Comparison of ENCODE assay signal across 9 mouse cellular contexts in genomic region chr10:81229735-81230437, GRCm38 (mm10). TPM values are rescaled to one million over a fixed set of nuclear protein-coding genes. Genes with fewer than 3 reads are reported as not detected.
DNase-seq lines count a peak whose midpoint lies in the region; ATAC-seq and TF ChIP-seq lines count a peak whose summit lies in the region.
"Had no signal": no experiment of that assay in that cellular context is flagged by ENCODE, and none has a peak within 500 bp of the region (broad histone marks: within the 10 kb centered on the region; RNA-seq: fewer than 3 reads in every experiment).

No protein-coding gene starts in this region.

- no peak for DNase-seq in heart, postnatal 0 days (ENCODE audit: low spot score)
- no peak for DNase-seq in heart, adult 18-20 months
- peak; percentile 64 for DNase-seq in R1 (ENCODE audit: low read depth, low spot score)
- peak; percentile 37 for DNase-seq in forebrain, embryonic 14.5 days (ENCODE audit: low spot score)
- DNase-seq in urinary bladder, postnatal 14 days (ENCODE audit: low spot score), result no peak
- DNase-seq in urinary bladder, postnatal 10 days (ENCODE audit: low spot score), result no peak
- no peak for DNase-seq in adrenal gland, adult 2 months
- DNase-seq: kidney, postnatal 10 days had no signal

- peaks cover 13% of the 10 kb centered on the region for H3K4me1 ChIP-seq in heart, postnatal 0 days (ENCODE audit: control insufficient read depth, insufficient read depth)
- peaks cover 17% of the 10 kb centered on the region; the same call in 1 of the 2 replicates for H3K4me1 ChIP-seq in forebrain, embryonic 14.5 days (ENCODE audit: control insufficient read depth, insufficient read depth, low read length)
- H3K4me1 ChIP-seq in midbrain, embryonic 16.5 days (ENCODE audit: control insufficient read depth, insufficient read depth, low read length), result peaks cover 34% of the 10 kb centered on the region

- no peak overlapping the region for H3K27ac ChIP-seq in heart, postnatal 0 days (ENCODE audit: low read depth)
- H3K27ac ChIP-seq in forebrain, embryonic 14.5 days (ENCODE audit: low read depth, low read length), result peak overlapping the region; percentile 92
- H3K27ac ChIP-seq in midbrain, embryonic 16.5 days (ENCODE audit: low read length), result peak overlapping the region; percentile 90

- peak overlapping the region; percentile 2; the same call in 1 of the 2 replicates for H3K4me3 ChIP-seq in heart, postnatal 0 days (ENCODE audit: low read depth, low read length)
- peak overlapping the region; percentile 64 for H3K4me3 ChIP-seq in forebrain, embryonic 14.5 days (ENCODE audit: low read depth, low read length)
- peak overlapping the region; percentile 60 for H3K4me3 ChIP-seq in midbrain, embryonic 16.5 days (ENCODE audit: low read depth, low read length)

- WGBS in heart, postnatal 0 days, result 10% methylated on average over 20 of the region's 20 CpGs
- WGBS in forebrain, embryonic 14.5 days, result 12% methylated on average over 20 of the region's 20 CpGs
- WGBS in midbrain, embryonic 16.5 days, result 5% methylated on average over 20 of the region's 20 CpGs

- no peak overlapping the region for H3K9ac ChIP-seq in heart, postnatal 0 days (replicated peaks; ENCODE audit: low read depth, low read length)
- H3K9ac ChIP-seq in forebrain, embryonic 14.5 days (ENCODE audit: low read length), result peak overlapping the region; percentile 91
- H3K9ac ChIP-seq in midbrain, embryonic 16.5 days (ENCODE audit: low read depth, low read length), result peak overlapping the region; percentile 88

- no peak for ATAC-seq in heart, postnatal 0 days (ENCODE audit: insufficient read depth, low read depth)
- ATAC-seq in forebrain, embryonic 14.5 days, result peak; percentile 14; the same call in 1 of the 2 replicates
- peak; percentile 38 for ATAC-seq in midbrain, embryonic 16.5 days

- TF ChIP-seq CTCF in heart, postnatal 0 days (IDR thresholded peaks at IDR 0.05; ENCODE audit: low read depth), result no peak

- no peak for TF ChIP-seq EP300 in heart, postnatal 0 days (IDR thresholded peaks at IDR 0.05; ENCODE audit: low read depth)

- H3K36me3 ChIP-seq in heart, postnatal 0 days (replicated peaks; ENCODE audit: control insufficient read depth, insufficient read depth, low read length), result no peaks in the 10 kb centered on the region
- peaks cover 5% of the 10 kb centered on the region; the same call in 1 of the 2 replicates for H3K36me3 ChIP-seq in forebrain, embryonic 14.5 days (ENCODE audit: control insufficient read depth, insufficient read depth, low read length)
- H3K36me3 ChIP-seq in midbrain, embryonic 16.5 days (ENCODE audit: control insufficient read depth, insufficient read depth, low read length), result no peaks in the 10 kb centered on the region

- no peaks in the 10 kb centered on the region for H3K9me3 ChIP-seq in heart, postnatal 0 days (replicated peaks; ENCODE audit: control insufficient read depth, low read length)
- H3K9me3 ChIP-seq in forebrain, embryonic 14.5 days (replicated peaks; ENCODE audit: control insufficient read depth, low read length), result no peaks in the 10 kb centered on the region
- no peaks in the 10 kb centered on the region for H3K9me3 ChIP-seq in midbrain, embryonic 16.5 days (replicated peaks; ENCODE audit: control insufficient read depth, low read length, poor library complexity, severe bottlenecking)

- peak overlapping the region; percentile 26; the same call in 1 of the 2 replicates for H3K4me2 ChIP-seq in heart, postnatal 0 days (ENCODE audit: low read depth, low read length)
- H3K4me2 ChIP-seq in forebrain, embryonic 14.5 days (ENCODE audit: low read length), result peak overlapping the region; percentile 76
- H3K4me2 ChIP-seq in midbrain, embryonic 16.5 days (ENCODE audit: low read length), result peak overlapping the region; percentile 61

- H3K27me3 ChIP-seq in heart, postnatal 0 days (ENCODE audit: control insufficient read depth, insufficient read depth, low read length), result peaks cover 37% of the 10 kb centered on the region
- H3K27me3 ChIP-seq in forebrain, embryonic 14.5 days (replicated peaks; ENCODE audit: control insufficient read depth, insufficient read depth, low read length), result no peaks in the 10 kb centered on the region
- no peaks in the 10 kb centered on the region for H3K27me3 ChIP-seq in midbrain, embryonic 16.5 days (ENCODE audit: control insufficient read depth, insufficient read depth, low read depth, low read length)

RNA-seq across cellular contexts. Expression of gene Atcay, which starts 0.7 kb away (rescaled TPM):
- total RNA-seq in heart, postnatal 0 days (2014; rRNA removed; ENCODE audit: low replicate concordance), result 0.58 TPM in 1 of 2 replicates, not detected in the other
- polyA plus RNA-seq in heart, postnatal 0 days (2015; fragmentation: Nextera tagmentation; extraction: Ambion mirVana), result 0.25 TPM in 2 replicates
- not detected for total RNA-seq in heart, adult 18-20 months (2021)
- 56.6 and 78.4 TPM in 2 replicates for polyA plus RNA-seq in forebrain, embryonic 14.5 days (2014; fragmentation: Nextera tagmentation; extraction: Ambion mirVana)
- 96.8 and 102 TPM in 2 replicates for polyA plus RNA-seq in midbrain, embryonic 16.5 days (2015; fragmentation: Nextera tagmentation; extraction: Ambion mirVana)
- total RNA-seq in adrenal gland, adult 2 months (2021), result 1 to 10 TPM; 2.4 to 3.8 TPM
- polyA plus RNA-seq in adrenal gland, adult 2 months (2012; rRNA removed), result 1.4 and 1.6 TPM in 2 replicates

RNA-seq across cellular contexts. Expression of gene Zfr2, which starts 3.1 kb away (rescaled TPM):
- 7.0 and 10.2 TPM in 2 replicates for total RNA-seq in heart, postnatal 0 days (2014; rRNA removed; ENCODE audit: low replicate concordance)
- polyA plus RNA-seq in heart, postnatal 0 days (2015; fragmentation: Nextera tagmentation; extraction: Ambion mirVana), result 2.2 and 2.6 TPM in 2 replicates
- 1 to 10 TPM; 2.3 to 2.5 TPM for total RNA-seq in heart, adult 18-20 months (2021)
- polyA plus RNA-seq in forebrain, embryonic 14.5 days (2014; fragmentation: Nextera tagmentation; extraction: Ambion mirVana), result 7.5 and 13.4 TPM in 2 replicates
- polyA plus RNA-seq in midbrain, embryonic 16.5 days (2015; fragmentation: Nextera tagmentation; extraction: Ambion mirVana), result 26.5 and 31.0 TPM in 2 replicates
- 10 to 100 TPM; 12.6 to 14.1 TPM for total RNA-seq in adrenal gland, adult 2 months (2021)
- polyA plus RNA-seq in adrenal gland, adult 2 months (2012; rRNA removed), result 38.7 and 47.5 TPM in 2 replicates

RNA-seq across cellular contexts. Expression of gene Matk, which starts 22.8 kb away (rescaled TPM):
- 0.31 and 0.66 TPM in 2 replicates for total RNA-seq in heart, postnatal 0 days (2014; rRNA removed; ENCODE audit: low replicate concordance)
- polyA plus RNA-seq in heart, postnatal 0 days (2015; fragmentation: Nextera tagmentation; extraction: Ambion mirVana), result 0.42 and 0.51 TPM in 2 replicates
- total RNA-seq in heart, adult 18-20 months (2021), result under 1 TPM; 0.42 to 0.87 TPM
- polyA plus RNA-seq in forebrain, embryonic 14.5 days (2014; fragmentation: Nextera tagmentation; extraction: Ambion mirVana), result 12.3 and 17.4 TPM in 2 replicates
- polyA plus RNA-seq in midbrain, embryonic 16.5 days (2015; fragmentation: Nextera tagmentation; extraction: Ambion mirVana), result 43.3 and 67.9 TPM in 2 replicates
- under 1 TPM; 0.69 to 0.73 TPM for total RNA-seq in adrenal gland, adult 2 months (2021)
- 0.86 and 1.0 TPM in 2 replicates for polyA plus RNA-seq in adrenal gland, adult 2 months (2012; rRNA removed)

RNA-seq across cellular contexts. Expression of gene Nmrk2, which starts 28.0 kb away (rescaled TPM):
- total RNA-seq in heart, postnatal 0 days (2014; rRNA removed; ENCODE audit: low replicate concordance), result 30.5 and 35.2 TPM in 2 replicates
- 13.0 and 14.2 TPM in 2 replicates for polyA plus RNA-seq in heart, postnatal 0 days (2015; fragmentation: Nextera tagmentation; extraction: Ambion mirVana)
- 1 to 10 TPM; 7.1 to 8.8 TPM for total RNA-seq in heart, adult 18-20 months (2021)
- polyA plus RNA-seq in forebrain, embryonic 14.5 days (2014; fragmentation: Nextera tagmentation; extraction: Ambion mirVana), result not detected in 2 replicates
- 0.19 TPM in 1 of 2 replicates, not detected in the other for polyA plus RNA-seq in midbrain, embryonic 16.5 days (2015; fragmentation: Nextera tagmentation; extraction: Ambion mirVana)
- total RNA-seq in adrenal gland, adult 2 months (2021), result not detected
- polyA plus RNA-seq in adrenal gland, adult 2 months (2012; rRNA removed), result not detected in 2 replicates

RNA-seq across cellular contexts. Expression of gene Mrpl54, which starts 36.8 kb away (rescaled TPM):
- 272 and 288 TPM in 2 replicates for total RNA-seq in heart, postnatal 0 days (2014; rRNA removed; ENCODE audit: low replicate concordance)
- 264 and 272 TPM in 2 replicates for polyA plus RNA-seq in heart, postnatal 0 days (2015; fragmentation: Nextera tagmentation; extraction: Ambion mirVana)
- total RNA-seq in heart, adult 18-20 months (2021), result 10 to 100 TPM; 85.7 to 89.6 TPM
- polyA plus RNA-seq in forebrain, embryonic 14.5 days (2014; fragmentation: Nextera tagmentation; extraction: Ambion mirVana), result 107 and 136 TPM in 2 replicates
- 128 and 130 TPM in 2 replicates for polyA plus RNA-seq in midbrain, embryonic 16.5 days (2015; fragmentation: Nextera tagmentation; extraction: Ambion mirVana)
- total RNA-seq in adrenal gland, adult 2 months (2021), result 100 to 1,000 TPM; 123 to 131 TPM
- polyA plus RNA-seq in adrenal gland, adult 2 months (2012; rRNA removed), result 193 and 221 TPM in 2 replicates

Comparison
In these comparisons a context has a peak if more than half of its experiments do, and no peak if none do; other contexts are left out.
1. DNase-seq: peak in R1 (single experiment) and forebrain, embryonic 14.5 days (single experiment); none in heart, postnatal 0 days (single experiment), heart, adult 18-20 months (0 of 2), urinary bladder, postnatal 14 days (single experiment), urinary bladder, postnatal 10 days (single experiment) and adrenal gland, adult 2 months (single experiment).
2. H3K4me2 ChIP-seq: peak in every context shown above with its lines; median percentile 76 in forebrain, embryonic 14.5 days; 61 in midbrain, embryonic 16.5 days; 26 in heart, postnatal 0 days.
3. H3K4me3 ChIP-seq: peak in every context shown above with its lines; median percentile 64 in forebrain, embryonic 14.5 days; 60 in midbrain, embryonic 16.5 days; 2 in heart, postnatal 0 days.
4. RNA of gene Atcay, which starts 0.7 kb away (polyA plus RNA-seq): 96.8 to 102 TPM in midbrain, embryonic 16.5 days and 56.6 to 78.4 TPM in forebrain, embryonic 14.5 days; 1.4 to 1.6 TPM in adrenal gland, adult 2 months and 0.25 TPM in heart, postnatal 0 days; every median in the first group is over 10 times any median in the second.